Mouse (Mus musculus): Measurements from ENCODE around the gene Lyzl4.

Gene Lyzl4

DNA sequence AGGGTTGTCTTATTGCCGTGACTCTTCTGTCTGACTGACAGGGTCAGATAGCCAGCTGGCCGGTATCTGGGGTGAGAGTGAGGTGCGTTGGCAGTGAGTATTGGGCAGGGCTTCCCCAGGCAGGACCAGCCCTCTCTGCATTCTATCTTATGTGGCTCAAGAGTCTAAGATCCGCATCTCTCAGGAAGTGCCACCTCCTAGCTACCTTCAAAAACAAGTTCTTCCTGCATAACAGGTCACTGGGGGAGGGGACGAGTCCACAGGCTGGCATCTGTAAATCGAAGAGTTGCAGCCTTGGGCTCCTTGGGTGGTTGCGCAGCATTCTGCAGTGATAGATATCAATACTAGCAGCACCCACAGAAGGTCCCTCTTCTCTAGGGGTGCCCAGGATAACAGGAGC is 5.1 kb upstream of the Lyzl4 start:
- peak; percentile 35 for DNase-seq (ENCODE audit: low read depth)

DNA sequence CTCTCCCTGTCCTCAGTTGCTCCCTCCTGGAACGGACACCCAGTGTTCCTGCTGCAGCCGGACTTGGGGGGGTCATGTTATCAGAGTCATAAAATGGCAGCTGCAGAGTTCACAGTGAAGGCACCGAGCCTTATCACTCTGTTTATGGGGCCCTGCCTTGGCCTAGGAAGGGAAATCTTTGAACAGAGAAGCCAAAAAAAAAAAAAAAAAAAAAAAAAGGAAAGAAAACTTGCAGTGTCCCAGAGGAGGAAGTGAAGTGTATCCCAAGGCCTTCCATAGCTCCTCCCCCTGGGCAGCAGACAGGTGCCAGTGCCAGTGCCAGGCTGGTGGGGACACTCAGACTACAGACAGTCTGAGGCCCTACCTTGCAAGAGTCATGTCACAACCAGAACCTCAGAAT is 3.0 kb upstream of the Lyzl4 start:
- no peak for DNase-seq (ENCODE audit: low read depth)

DNA sequence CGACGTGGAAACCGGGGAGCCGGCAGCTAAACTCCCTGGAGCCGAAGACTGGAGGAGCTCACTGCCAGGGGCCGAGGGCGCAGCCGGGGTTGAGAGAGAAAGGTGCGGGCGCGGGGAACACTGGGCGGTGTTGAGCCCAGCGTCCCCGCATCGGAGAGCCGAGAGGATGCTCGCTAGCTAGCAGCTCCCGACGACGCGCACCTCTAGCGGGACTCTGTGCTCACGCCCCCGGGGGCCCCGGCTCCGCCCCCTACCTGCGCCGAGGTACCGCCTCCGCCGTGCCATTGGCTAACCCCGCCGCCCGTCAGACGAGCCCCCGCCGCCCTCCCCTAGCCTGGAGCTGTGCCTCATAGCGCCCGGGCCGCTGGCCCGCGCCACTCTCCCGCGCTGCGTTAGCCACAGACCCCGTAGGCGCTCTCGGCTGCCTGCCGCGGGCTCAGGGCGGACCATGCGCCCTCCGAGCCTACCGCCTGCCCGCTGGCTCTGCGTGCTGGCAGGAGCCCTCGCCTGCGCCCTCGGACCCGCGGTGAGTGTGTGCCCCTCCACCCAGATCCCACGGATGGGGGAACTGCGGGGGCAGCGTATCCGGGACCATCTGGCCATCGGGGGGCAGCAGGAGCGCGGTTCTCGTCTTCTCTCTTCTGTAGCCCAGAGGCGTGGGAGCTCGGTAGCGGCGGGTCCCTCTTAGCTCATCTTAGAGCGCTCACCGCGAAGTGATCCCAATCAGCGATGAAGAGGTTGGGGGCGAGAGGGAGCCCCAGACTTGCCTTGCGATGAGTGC is 695 bp upstream of the Lyzl4 start, which contains the start of gene Vipr1:
TSS of gene Vipr1 (plus strand) at position 316 of the 781 bp plus-strand sequence.
- peak; percentile 92 for DNase-seq (ENCODE audit: low read depth)

DNA sequence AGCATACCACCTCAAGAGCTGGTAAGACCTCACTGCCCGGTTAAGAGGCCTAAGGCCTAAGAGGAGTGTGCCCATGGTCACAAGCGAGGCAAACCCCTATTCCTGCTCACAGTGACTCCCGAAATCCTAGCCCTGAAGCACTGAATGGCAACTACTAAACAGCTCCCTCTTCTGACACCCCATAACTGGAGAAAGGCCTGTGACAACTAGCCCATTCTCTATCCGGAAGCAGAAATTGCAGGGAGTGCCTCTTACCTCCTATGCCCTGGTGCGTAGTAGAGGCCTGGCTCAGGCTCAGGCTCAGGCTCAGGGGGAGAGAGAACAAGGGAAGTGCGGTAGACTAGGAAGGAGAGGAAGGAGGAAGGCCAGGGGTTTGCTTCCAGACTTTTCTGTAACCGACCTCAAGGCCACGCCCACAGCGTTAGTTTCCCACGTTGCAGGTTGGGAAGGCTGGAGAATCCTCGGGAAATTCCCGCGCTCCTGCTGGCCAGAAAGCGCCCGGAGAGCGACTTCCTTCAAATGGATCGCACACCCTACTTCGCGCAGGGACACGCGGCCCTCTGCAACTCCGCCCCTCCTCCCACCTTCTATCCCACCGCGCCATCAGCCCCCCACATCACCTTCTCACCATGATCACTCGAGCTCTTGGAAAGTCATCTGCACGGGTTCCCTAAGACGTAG is 521 bp downstream of the Lyzl4 start:
- no peak for DNase-seq (ENCODE audit: low read depth)

DNA sequence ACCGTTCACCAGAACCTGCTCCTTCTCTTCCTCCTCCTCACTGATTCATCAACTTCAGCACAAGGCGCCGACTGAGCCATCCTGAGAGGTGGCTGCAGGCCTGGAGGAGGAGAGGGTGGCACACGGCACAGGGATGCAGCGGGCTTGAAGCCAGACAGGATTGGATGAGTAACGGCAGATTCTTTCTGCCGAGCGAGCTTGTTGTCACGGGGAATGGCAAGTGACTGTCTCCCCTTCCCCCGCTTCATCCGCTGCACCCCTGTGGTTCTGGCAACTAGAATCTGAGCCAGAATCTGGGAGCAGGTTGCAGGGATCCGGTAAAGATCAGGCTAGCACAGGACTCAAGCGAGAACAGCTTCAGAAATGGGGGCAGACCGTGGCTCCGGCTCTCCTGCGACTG is 2.1 kb downstream of the Lyzl4 start:
- no peak for DNase-seq (ENCODE audit: low read depth)

DNA sequence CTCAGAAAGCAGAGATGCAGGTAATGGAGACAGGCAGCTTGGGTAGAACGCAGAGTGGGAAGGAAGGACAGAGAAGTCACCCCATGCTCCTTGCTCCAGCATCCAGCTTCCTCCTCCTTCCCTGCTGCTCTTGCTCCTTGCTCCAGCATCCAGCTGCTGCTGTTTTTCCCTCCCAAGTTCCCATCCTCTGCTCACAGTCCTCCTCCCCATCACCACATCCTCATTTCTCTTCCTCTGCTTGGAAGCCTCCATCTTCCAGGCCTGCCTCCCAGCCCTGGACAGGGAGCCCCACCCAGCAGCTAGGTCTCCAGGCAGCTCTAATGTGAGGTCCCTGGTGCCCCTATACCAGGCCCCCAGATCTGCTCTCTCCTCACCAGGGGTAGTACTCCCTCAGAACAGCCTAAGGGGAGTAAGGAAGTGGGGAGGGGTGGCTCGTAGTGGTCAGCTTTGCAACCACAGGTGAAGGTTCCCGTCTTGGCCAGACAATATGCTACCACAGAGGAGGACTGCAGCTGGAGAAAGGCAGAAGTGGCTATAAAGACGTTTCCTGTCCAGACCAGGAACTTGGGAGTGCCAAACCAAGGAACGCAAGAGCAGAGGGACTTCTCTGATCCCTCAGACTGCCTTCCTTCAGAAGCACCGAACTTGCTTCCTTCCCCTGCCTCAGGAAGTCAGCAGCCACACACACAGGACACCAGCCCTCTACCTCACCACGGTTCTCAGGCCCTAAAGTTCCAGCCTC is 5.9 kb downstream of the Lyzl4 start:
- no peak for DNase-seq (ENCODE audit: low read depth)

DNA sequence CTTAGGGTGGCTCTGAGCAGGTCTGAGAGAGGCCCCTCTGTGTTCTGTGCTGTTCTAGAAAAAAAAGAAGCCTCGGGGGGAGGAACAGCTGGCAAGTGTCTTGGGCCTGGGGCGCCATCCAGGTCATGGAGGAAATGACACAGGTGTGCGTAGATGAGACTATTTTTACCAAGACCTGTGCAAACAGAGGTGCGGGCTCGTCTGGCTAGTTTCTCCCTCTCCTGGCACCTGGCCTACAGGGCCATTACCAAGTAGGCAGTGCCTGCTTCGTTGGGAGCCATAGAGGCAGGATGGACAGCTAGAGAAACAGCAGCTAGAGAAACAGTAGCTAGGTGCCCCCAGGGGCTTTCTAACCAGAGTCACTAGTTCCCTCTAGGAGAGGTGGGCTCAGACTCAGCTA is 8.6 kb downstream of the Lyzl4 start:
- no peak for DNase-seq (ENCODE audit: low read depth)

DNA sequence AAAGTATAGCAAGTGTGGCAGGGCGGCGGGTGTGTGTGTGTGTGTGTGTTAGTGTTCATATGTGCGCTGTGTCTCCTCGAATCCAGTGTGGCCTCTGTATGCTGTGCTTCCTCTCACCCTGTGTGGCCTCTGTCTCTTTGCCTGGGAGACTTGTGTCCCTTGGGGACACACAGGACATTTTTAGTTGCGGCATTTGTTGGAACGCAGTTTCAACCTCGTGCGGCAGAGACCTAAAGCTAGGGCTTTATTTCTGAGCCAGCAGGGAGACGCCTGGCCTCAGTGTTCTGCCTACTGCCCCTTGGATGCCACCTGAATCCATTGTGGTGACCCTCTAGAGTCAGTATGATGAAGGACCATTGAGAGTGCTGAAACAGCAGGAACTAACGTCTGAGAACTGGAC is 9.0 kb downstream of the Lyzl4 start:
- no peak for DNase-seq (ENCODE audit: low read depth)

DNA sequence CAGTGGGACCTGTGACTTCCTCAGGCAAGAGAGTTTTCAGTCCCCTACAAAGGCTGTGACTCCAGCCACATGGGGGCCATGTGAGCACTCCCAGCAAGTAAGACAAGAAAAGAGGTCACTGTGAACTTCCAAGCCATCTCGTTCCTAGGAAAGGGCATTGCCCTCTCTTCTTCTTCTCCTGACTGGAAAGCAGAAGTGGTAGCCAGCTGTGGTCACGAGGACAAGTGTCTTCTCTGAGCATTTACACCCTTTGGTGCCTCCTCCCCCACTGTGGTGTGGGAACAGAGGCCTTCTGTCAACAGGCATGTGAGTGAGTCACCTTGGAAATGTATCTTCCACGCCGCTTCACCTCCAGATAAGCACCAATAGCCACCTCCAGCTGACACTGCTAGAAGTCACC is 9.9 kb downstream of the Lyzl4 start:
- DNase-seq (ENCODE audit: low read depth), result no peak

DNA sequence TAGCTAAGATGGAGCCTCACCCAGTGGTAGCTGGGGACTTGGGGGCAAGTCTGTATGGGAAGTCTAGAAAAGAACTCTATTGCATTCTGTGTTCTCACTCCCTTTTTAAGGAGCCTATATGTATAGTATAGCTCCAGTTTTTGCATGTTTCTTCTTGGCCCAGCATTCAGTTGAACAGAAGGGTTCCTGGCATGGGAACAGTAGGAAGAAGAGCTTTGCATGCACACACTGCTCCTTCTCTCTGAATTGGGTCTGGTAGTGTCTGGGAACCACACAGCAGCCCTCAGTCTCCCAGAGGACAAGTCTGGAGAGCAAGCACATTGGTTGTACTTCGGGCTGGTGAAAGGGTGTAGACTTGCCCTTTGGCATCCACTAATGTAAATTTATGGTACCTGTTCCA is 11.3 kb downstream of the Lyzl4 start:
- no peak for DNase-seq (ENCODE audit: low read depth)

DNA sequence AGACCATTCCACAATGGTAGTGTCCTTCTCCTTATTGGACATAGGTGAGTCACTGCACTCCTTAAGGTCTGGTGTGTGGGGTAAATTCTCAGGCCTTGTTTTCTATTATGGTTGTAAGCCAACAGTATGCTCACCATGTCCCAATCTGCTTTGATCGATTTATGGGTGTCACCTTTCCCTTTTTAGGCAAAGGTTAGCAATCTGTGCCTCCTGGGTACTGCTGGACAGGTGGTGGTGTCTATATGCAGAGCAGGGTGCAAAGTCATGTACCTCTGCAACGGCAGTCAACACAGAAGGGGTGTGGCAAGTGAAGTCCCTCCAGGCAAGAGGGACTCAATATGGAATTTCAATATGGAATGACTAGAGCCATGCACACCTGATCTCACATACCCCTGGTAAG is 17.0 kb downstream of the Lyzl4 start:
- DNase-seq (ENCODE audit: low read depth), result no peak

DNA sequence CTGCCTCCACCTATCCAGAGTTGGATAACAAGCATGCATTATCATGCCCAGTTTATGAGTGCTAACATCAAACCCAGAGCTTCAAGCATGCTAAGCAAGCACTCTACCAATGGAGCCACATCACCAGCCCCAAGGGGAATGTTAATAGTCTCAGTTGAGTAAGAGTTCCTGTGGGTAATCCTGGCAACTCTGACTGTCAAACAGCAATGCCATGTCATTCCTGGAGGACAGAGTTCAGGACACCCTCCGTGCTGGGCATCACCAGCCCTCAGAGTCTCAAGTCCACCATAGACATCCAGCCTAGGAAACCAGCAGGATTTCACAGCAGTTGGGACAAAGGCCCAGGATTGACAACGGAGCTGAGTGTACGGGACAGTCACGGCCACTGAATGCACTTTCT is 18.7 kb downstream of the Lyzl4 start:
- no peak for DNase-seq (ENCODE audit: low read depth)

DNA sequence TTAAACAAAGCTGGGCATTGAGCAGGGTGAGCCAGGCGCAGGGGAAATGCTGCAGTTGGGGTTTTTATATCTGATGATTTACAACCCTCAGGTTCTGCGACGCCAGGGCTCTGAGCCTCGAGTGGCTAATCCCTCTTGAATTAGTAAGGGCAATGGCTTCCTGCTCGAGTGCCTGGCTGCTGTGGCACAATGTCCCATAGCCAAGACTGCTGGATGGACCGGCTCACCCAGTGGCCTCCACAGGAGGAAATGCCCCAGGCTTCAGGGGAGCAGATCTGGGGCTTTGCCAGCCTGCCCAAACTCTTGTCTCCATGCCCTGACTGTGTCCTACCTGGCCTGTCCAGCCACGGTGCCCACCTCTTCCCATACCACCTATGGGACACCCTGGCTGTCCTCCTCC is 22.5 kb downstream of the Lyzl4 start:
- no peak for DNase-seq (ENCODE audit: low read depth)

DNA sequence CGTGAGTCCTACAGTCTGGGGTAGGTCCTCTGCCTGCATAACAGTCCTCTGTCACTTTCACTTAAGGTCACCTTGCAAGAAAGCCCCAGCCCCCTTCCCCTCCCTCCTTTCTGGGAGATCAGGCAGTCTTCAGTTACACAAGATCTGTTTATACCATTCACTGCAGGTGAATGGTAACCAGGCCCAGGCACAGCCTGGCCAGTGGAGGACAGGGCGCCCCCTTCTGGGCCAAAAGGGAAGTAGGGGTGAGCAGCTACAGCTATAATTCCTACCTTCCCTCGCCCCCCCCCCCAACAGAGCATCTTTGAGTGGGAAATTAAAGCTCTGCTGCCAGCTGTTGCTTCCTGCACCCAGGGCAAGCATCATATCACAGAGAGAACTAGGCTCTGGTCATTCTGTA is 25.4 kb downstream of the Lyzl4 start:
- peak; percentile 33 for DNase-seq (ENCODE audit: low read depth)

DNA sequence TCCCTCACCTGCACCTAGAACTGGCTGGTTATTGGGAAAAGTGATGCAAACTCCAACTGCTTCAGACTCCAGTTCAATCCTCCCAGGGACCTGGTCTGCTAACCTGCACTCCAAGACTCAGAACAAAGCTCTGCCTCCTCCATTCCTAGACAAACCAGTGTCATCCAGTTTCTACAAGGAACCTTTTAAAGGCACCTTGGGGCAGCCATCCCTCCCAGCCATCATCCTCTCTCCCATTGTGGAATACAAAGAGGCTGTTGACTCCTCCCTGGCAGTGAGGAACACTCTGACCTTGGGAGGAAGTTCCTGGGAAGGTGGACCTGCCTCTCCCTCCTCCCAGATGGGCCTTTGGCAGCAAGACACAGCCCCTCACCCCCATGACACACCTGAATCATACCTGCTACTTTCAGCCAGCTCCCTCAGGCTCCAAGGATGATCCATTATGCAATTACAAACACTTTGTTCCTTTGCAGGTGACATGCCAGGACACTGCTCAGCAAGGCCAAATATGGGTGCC is 27.6 kb downstream of the Lyzl4 start:
- no peak for DNase-seq (ENCODE audit: low read depth)

DNA sequence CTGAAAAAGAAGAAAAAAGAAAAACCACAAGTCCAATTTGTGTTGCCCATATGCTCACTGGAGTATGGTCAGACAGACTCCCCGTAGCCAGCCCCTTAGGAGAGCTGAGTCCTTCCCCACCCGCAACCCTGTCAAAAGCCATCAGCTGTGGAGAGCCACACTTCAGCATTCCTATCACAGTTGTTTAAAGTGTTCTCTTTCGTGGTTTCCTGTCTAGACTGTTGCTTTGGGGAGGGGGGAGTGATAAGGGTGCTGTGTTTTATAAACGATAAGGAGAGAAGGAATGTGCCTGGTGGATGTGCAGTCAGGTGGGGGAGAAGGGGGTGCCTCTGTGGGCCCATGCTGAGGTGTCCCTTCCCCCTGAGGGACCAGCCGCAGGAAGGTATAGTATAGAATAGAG is 28.7 kb downstream of the Lyzl4 start:
- DNase-seq (ENCODE audit: low read depth), result no peak

DNA sequence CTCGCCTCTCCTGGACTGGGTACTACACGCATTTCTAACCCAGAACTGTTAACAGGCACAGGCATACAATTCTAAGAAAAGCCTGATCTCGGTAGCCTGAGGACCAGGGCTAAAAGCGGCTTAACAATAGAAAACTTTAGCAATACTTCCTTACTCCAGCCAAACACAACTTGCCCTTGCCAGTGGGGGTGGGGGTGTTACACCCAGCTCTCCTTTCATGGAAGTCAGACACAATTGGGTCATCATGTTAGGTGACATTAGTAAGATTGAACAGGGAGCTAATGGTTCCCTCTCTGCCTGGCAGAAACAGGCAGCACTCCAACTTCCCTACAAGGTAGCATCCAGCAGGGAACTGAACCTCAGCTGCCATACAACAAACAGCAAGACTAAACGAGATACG is 32.5 kb downstream of the Lyzl4 start:
- no peak for DNase-seq (ENCODE audit: low read depth)

DNA sequence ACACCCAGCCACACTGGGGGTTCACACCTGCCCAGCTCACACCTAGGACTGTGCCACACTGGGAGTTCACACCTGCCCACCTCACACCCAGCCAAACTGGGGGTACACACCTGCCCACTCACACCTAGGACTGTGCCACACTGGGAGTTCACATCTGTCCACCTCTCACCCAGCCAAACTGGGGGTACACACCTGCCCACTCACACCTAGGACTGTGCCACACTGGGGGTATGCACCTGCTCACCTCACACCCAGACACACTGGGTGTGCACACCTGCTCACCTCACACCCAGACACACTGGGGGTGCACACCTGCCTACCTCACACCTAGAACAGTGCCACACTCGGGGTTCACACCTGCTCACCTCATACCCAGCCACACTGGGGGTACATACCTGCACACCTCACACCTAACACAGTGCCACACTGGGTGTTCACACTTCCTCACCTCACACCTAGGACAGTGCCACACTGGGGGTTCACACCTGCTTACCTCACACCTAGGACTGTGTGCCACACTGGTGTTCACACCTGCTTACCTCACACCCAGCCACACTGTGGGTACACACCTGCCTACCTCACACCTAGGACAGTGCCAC is 35.3 kb downstream of the Lyzl4 start:
- no peak for DNase-seq (ENCODE audit: low read depth)

DNA sequence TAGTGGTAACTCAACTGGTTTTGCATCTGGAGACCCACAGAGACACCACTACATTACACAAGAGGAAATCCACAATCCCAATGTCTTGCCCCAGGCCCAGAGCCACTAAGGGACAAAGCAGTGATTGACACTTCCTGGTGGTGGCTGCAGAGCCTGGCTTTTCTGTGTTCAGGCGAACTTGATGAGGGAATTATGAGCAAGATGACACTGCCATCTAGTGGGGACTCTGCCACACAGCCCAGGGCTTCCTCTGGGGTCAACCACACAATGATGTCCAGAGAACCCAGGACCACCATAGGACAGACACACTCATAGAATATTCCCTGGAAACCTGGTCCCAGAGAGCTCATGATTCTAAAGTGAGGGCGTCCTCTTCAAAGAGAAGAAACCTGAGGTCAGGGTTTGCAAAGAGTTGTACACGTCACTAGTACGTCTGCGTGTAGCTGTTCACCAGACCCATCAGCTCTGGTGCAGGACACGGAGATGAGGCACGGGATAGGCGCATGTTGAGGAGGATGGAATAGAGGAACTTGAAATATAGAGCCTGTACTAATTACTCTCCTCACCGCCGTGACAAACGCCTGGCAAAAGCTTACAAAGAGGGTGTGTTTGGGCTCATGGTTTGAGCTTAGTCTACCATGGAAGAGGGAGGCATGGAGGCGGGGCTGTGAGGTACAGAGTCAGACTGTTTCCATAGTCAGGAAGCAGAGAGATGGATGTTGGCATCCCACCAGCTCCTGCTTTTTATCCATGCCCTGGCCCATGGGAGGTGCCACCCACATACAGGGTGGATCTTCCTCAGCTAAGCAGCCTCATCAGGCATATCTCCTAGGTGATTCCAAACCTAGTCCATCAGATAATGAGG is 36.2 kb downstream of the Lyzl4 start:
- peak; percentile 67 for DNase-seq (ENCODE audit: low read depth)

DNA sequence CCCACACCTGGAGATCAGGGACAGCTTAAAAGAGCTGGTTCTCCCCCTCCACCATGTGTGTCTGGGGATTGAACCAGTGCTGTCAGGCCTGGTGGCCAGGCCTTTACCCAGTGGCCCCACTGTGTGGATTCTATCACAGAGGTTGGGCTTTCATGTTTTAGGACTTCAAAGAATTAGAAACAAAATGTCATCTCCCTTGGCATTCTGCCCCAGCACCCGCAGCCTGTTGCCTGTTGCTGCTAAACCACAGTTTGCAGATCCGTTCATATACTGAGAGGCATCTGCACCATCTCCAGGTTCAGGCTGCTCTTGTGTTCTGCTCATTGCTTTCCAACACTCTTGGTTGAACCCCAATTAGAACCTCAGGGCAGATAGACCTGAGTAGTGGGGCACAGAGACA is 39.5 kb downstream of the Lyzl4 start:
- no peak for DNase-seq (ENCODE audit: low read depth)

DNA sequence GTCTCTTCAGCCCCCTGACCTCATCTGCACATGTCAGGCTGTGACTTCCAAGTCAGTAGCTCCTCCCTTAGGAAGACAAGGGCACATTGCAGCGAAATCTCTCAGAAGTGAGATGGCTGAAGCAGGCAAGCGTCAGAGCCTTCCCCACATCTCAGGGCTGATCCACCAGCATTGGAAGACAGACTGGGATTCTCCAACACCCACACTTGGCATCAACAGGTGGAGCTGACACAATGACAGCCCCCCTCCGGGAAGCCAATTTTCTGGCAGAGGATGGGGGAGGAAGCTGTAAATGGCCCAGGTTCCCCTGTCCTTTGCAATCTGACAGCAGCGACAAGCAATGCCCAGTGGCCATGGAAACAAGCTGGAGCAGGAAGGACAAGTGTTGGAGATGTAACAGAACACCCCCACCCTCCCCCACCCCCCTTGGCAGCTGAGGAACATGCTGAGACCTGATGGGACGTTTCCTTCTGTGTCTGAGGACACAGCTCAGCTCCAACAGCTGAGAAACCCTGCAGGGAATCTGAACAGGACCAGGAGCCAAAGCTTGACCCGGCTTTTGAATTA is 41.0 kb downstream of the Lyzl4 start:
- DNase-seq (ENCODE audit: low read depth), result no peak

Measured in induced T-regulatory cell, adult 2 months (primary cell).